Mouse (Mus musculus): ENCODE results near the gene Slc4a4.

Slc4a4 gene

GRCm38 (mm10) chr5:88917221-88917620 is 30.6 kb downstream of the Slc4a4 start:
- no peak for DNase-seq (ENCODE audit: low spot score)

- DNase-seq (ENCODE audit: low spot score): no peak
These were observed 31.0 kb downstream of the Slc4a4 start for GRCm38 (mm10) chr5:88917630-88918029.

- no peak for DNase-seq (ENCODE audit: low spot score)
These were observed 31.9 kb downstream of the Slc4a4 start for GRCm38 (mm10) chr5:88918538-88918937.

- DNase-seq (ENCODE audit: low spot score): no peak
These were observed 39.0 kb downstream of the Slc4a4 start for GRCm38 (mm10) chr5:88925576-88925975.

- no peak for DNase-seq (ENCODE audit: low spot score)
These were observed 41.7 kb downstream of the Slc4a4 start for GRCm38 (mm10) chr5:88928201-88928916.

GRCm38 (mm10) chr5:88929392-88930094 is 42.9 kb downstream of the Slc4a4 start:
- no peak for DNase-seq (ENCODE audit: low spot score)

GRCm38 (mm10) chr5:88930129-88930528 is 43.5 kb downstream of the Slc4a4 start:
- DNase-seq (ENCODE audit: low spot score): no peak

GRCm38 (mm10) chr5:88930611-88931010 is 44.0 kb downstream of the Slc4a4 start:
- DNase-seq (ENCODE audit: low spot score): no peak

- DNase-seq (ENCODE audit: low spot score): no peak
These were observed 44.6 kb downstream of the Slc4a4 start for GRCm38 (mm10) chr5:88931176-88931575.

GRCm38 (mm10) chr5:88933454-88933853 is 46.8 kb downstream of the Slc4a4 start:
- no peak for DNase-seq (ENCODE audit: low spot score)

GRCm38 (mm10) chr5:88933946-88934345 is 47.3 kb downstream of the Slc4a4 start:
- DNase-seq (ENCODE audit: low spot score): no peak

GRCm38 (mm10) chr5:88938208-88938607 is 51.6 kb downstream of the Slc4a4 start:
- no peak for DNase-seq (ENCODE audit: low spot score)

GRCm38 (mm10) chr5:88939151-88939550 is 52.5 kb downstream of the Slc4a4 start:
- DNase-seq (ENCODE audit: low spot score): no peak

- no peak for DNase-seq (ENCODE audit: low spot score)
These were observed 53.2 kb downstream of the Slc4a4 start for GRCm38 (mm10) chr5:88939782-88940181.

- no peak for DNase-seq (ENCODE audit: low spot score)
These were observed 55.3 kb downstream of the Slc4a4 start for GRCm38 (mm10) chr5:88941905-88942304.

GRCm38 (mm10) chr5:88945661-88946339 is 59.2 kb downstream of the Slc4a4 start:
- no peak for DNase-seq (ENCODE audit: low spot score)

- no peak for DNase-seq (ENCODE audit: low spot score)
These were observed 63.7 kb downstream of the Slc4a4 start for GRCm38 (mm10) chr5:88950337-88950736.

GRCm38 (mm10) chr5:88952757-88953577 is 66.3 kb downstream of the Slc4a4 start:
- DNase-seq (ENCODE audit: low spot score): no peak

GRCm38 (mm10) chr5:88957735-88958134 is 71.1 kb downstream of the Slc4a4 start:
- DNase-seq (ENCODE audit: low spot score): no peak

GRCm38 (mm10) chr5:88958966-88959365 is 72.3 kb downstream of the Slc4a4 start:
- no peak for DNase-seq (ENCODE audit: low spot score)

GRCm38 (mm10) chr5:88959412-88959811 is 72.8 kb downstream of the Slc4a4 start:
- DNase-seq (ENCODE audit: low spot score): no peak

All from MN1 (cell line).